Mouse (Mus musculus): Measurements from ENCODE around the gene Bad. TPM values are rescaled to one million over a fixed set of nuclear protein-coding genes. Genes with fewer than 3 reads are reported as not detected.

Gene Bad
- polyA plus RNA-seq, 1 experiment = 60.4 TPM

DNA sequence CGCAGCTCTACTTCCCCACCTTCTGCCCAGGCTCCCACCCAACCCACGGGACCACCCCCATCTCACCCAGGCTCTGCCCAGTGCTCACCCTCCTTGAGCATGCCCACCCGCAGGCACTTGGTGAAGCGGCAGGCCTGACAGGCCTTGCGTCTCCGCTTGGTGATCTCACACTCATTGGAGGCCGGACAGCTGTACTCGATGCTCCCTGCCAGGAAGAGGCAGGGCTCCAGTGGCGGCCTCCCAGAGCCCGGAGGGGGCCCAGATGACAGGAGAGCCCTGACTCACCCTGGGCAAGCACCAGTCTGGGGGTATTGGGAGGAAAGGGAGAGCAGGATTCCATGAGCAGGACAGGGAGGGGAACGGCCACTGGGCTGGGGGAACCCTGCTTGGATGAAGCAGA, 27.7 kb upstream of the Bad start:
- TF ChIP-seq POLR2A (IDR thresholded peaks at IDR 0.05; ENCODE audit: extremely low read depth, insufficient read depth, low read length) = no peak
- no peak for TF ChIP-seq CTCF (IDR thresholded peaks at IDR 0.05; ENCODE audit: extremely low read depth, insufficient read depth, low read length)
- Histone ChIP-seq H3K4me1 (ENCODE audit: control insufficient read depth, insufficient read depth, low read length) (no peaks in the 10 kb centered on the region), H3K4me3 (ENCODE audit: insufficient read depth, low read length) (no peak overlapping the region), H3K27ac (ENCODE audit: insufficient read depth, low read length) (no peak overlapping the region)

DNA sequence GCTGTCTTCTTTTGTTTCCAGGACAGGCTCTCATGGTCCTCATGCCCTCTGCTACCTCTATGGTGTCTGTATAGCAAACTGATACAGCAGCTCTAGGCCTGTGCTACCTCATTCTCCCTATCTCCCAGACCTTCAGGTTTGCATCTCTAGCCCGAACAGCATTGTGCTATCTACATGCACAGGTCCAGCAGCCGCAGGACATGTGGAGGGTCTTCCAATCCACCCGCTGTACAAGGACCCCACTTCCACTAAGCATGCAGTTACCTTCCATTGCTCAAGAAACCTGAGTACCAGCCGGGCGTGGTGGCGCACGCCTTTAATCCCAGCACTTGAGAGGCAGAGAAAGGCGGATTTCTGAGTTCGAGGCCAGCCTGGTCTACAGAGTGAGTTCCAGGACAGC, 27.1 kb upstream of the Bad start:
- TF ChIP-seq CTCF (IDR thresholded peaks at IDR 0.05; ENCODE audit: extremely low read depth, insufficient read depth, low read length) (no peak), POLR2A (IDR thresholded peaks at IDR 0.05; ENCODE audit: extremely low read depth, insufficient read depth, low read length) (no peak)

DNA sequence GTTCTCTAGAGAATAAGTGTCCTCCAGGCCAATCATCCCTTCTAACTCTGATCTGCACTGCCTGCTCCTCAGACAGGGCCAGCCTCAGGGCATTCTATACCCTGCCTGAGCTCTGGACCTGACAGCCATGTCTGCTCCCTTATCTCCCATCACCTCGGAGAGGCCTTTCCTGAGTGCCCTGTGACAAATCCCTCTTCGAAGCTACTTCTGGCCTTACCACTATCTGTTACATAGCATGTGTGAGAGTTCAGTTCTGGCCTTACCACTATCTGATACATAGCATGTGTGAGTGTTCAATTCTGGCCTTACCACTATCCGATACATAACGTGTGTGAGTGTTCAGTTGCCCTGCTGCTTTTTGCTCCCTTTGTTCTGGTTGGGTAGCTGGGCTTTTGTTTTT, 26.4 kb upstream of the Bad start:
- H3K4me1 ChIP-seq (ENCODE audit: control insufficient read depth, insufficient read depth, low read length) = peaks cover 2% of the 10 kb centered on the region; the same call in 1 of the 2 replicates
- H3K27ac ChIP-seq (ENCODE audit: insufficient read depth, low read length) = no peak overlapping the region
- TF ChIP-seq CTCF (IDR thresholded peaks at IDR 0.05; ENCODE audit: extremely low read depth, insufficient read depth, low read length) (no peak), POLR2A (IDR thresholded peaks at IDR 0.05; ENCODE audit: extremely low read depth, insufficient read depth, low read length) (no peak)
- H3K4me3 ChIP-seq (ENCODE audit: insufficient read depth, low read length) = no peak overlapping the region

More for the DNA sequence above, 27.1 kb upstream of the Bad start:
- H3K27ac ChIP-seq (ENCODE audit: insufficient read depth, low read length) = no peak overlapping the region
- H3K4me1 ChIP-seq (ENCODE audit: control insufficient read depth, insufficient read depth, low read length) = peaks cover 1% of the 10 kb centered on the region; the same call in 1 of the 2 replicates
- H3K4me3 ChIP-seq (ENCODE audit: insufficient read depth, low read length) = no peak overlapping the region

GRCm38 (mm10) chr19:6916496-6916895, 25.2 kb upstream of the Bad start:
- Histone ChIP-seq H3K4me3 (ENCODE audit: insufficient read depth, low read length) (no peak overlapping the region), H3K27ac (ENCODE audit: insufficient read depth, low read length) (no peak overlapping the region), H3K4me1 (ENCODE audit: control insufficient read depth, insufficient read depth, low read length) (peaks cover 2% of the 10 kb centered on the region; the same call in 1 of the 2 replicates)
- TF ChIP-seq POLR2A (IDR thresholded peaks at IDR 0.05; ENCODE audit: extremely low read depth, insufficient read depth, low read length) = no peak
- TF ChIP-seq CTCF (IDR thresholded peaks at IDR 0.05; ENCODE audit: extremely low read depth, insufficient read depth, low read length) = no peak

GRCm38 (mm10) chr19:6918321-6918720, 23.3 kb upstream of the Bad start:
- H3K4me1 ChIP-seq (ENCODE audit: control insufficient read depth, insufficient read depth, low read length) = peaks cover 6% of the 10 kb centered on the region; the same call in 1 of the 2 replicates
- no peak overlapping the region for H3K27ac ChIP-seq (ENCODE audit: insufficient read depth, low read length)
- TF ChIP-seq CTCF (IDR thresholded peaks at IDR 0.05; ENCODE audit: extremely low read depth, insufficient read depth, low read length) (no peak), POLR2A (IDR thresholded peaks at IDR 0.05; ENCODE audit: extremely low read depth, insufficient read depth, low read length) (no peak)
- H3K4me3 ChIP-seq (ENCODE audit: insufficient read depth, low read length) = no peak overlapping the region

GRCm38 (mm10) chr19:6919431-6919830, 22.2 kb upstream of the Bad start:
- peak overlapping the region; percentile 43; the same call in 1 of the 2 replicates for H3K4me3 ChIP-seq (ENCODE audit: insufficient read depth, low read length)
- H3K4me1 ChIP-seq (ENCODE audit: control insufficient read depth, insufficient read depth, low read length) = peaks cover 6% of the 10 kb centered on the region; the same call in 1 of the 2 replicates
- H3K27ac ChIP-seq (ENCODE audit: insufficient read depth, low read length) = no peak overlapping the region
- TF ChIP-seq POLR2A (IDR thresholded peaks at IDR 0.05; ENCODE audit: extremely low read depth, insufficient read depth, low read length) (no peak), CTCF (IDR thresholded peaks at IDR 0.05; ENCODE audit: extremely low read depth, insufficient read depth, low read length) (no peak)

GRCm38 (mm10) chr19:6919876-6920740, 21.6 kb upstream of the Bad start:
- no peak overlapping the region for H3K27ac ChIP-seq (ENCODE audit: insufficient read depth, low read length)
- TF ChIP-seq CTCF (IDR thresholded peaks at IDR 0.05; ENCODE audit: extremely low read depth, insufficient read depth, low read length) (no peak), POLR2A (IDR thresholded peaks at IDR 0.05; ENCODE audit: extremely low read depth, insufficient read depth, low read length) (no peak)

DNA sequence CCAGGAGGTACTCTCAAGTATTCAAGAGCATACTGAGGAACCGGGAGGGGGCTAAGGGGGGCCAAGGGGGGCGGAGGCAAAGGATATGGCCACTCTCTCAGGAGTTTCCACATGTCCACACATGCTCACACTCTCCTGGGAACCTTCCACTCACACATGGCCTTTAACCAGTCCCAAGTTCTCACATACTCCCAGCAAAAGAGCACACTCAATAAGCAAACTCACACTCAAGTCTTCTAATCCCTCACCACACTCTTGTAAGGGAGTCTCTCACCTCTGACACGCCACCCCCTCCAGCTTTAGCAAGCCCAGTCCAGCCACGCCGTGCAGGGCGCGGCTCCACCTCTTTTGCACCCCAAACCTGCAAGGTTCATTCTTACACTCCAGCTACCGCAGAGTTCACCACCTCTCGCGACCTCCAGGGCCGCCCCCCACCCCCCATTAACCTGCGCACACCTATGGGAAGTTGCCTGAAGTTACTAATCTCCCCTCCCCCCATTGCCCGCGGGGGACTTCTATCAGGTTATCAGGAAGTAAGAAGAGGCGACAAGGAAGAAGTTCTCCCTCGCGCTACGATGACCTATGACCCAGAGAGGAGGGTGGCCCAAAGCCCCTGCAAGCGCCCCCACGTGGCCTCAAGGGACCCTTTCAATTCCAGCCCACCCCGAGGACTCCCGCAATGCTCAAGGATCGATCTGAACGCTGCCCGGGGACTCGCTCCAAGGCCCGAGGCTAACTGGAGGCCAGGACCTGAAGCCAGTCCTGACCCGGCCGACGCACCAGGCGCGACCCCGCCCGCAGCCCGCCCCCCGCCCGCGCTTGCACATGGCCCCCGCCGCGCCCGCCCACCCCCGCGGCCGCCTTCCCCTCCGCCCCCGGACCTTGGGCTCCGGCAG, 20.7 kb upstream of the Bad start:
- no peak for TF ChIP-seq POLR2A (IDR thresholded peaks at IDR 0.05; ENCODE audit: extremely low read depth, insufficient read depth, low read length)
- no peak for TF ChIP-seq CTCF (IDR thresholded peaks at IDR 0.05; ENCODE audit: extremely low read depth, insufficient read depth, low read length)
- Histone ChIP-seq H3K4me3 (ENCODE audit: insufficient read depth, low read length) (peak overlapping the region; percentile 43), H3K27ac (ENCODE audit: insufficient read depth, low read length) (peak overlapping the region; percentile 69; the same call in 1 of the 2 replicates), H3K4me1 (ENCODE audit: control insufficient read depth, insufficient read depth, low read length) (peaks cover 6% of the 10 kb centered on the region; the same call in 1 of the 2 replicates)

More at GRCm38 (mm10) chr19:6919876-6920740, 21.6 kb upstream of the Bad start:
- Histone ChIP-seq H3K4me1 (ENCODE audit: control insufficient read depth, insufficient read depth, low read length) (peaks cover 6% of the 10 kb centered on the region; the same call in 1 of the 2 replicates), H3K4me3 (ENCODE audit: insufficient read depth, low read length) (peak overlapping the region; percentile 43)
